Mouse (Mus musculus): ENCODE measurements around the gene Olfr33.

DNA sequence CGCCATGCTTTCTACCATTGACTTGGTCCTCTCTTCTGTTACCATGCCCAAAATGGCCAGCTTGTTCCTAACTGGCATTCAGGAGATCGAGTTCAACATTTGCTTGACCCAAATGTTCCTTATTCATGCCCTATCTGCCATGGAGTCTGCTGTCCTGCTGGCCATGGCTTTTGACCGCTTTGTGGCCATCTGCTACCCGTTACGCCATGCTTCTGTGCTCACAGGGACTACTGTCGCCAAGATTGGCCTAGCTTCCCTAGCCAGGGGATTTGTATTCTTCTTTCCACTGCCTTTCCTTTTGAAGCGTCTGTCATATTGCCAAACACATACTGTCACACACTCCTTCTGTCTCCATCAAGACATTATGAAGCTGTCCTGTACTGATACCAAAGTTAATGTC lies 20.4 kb downstream of the Olfr33 start:
- no peak for TF ChIP-seq EP300 (IDR thresholded peaks at IDR 0.05; ENCODE audit: low read depth)
- TF ChIP-seq CTCF (IDR thresholded peaks at IDR 0.05; ENCODE audit: low read depth): no peak

All from liver, embryonic 14.5 days (tissue).